Mouse (Mus musculus): ENCODE data around the gene Gatm. TPM values are rescaled to one million over a fixed set of nuclear protein-coding genes. Genes with fewer than 3 reads are reported as not detected.
A peak's percentile ranks its signal among the peaks of the same experiment; 100 is the strongest.

Gatm gene
- 10.4 and 12.2 TPM in 2 replicates for polyA plus RNA-seq (2014; fragmentation: Nextera tagmentation; extraction: Ambion mirVana)

DNA sequence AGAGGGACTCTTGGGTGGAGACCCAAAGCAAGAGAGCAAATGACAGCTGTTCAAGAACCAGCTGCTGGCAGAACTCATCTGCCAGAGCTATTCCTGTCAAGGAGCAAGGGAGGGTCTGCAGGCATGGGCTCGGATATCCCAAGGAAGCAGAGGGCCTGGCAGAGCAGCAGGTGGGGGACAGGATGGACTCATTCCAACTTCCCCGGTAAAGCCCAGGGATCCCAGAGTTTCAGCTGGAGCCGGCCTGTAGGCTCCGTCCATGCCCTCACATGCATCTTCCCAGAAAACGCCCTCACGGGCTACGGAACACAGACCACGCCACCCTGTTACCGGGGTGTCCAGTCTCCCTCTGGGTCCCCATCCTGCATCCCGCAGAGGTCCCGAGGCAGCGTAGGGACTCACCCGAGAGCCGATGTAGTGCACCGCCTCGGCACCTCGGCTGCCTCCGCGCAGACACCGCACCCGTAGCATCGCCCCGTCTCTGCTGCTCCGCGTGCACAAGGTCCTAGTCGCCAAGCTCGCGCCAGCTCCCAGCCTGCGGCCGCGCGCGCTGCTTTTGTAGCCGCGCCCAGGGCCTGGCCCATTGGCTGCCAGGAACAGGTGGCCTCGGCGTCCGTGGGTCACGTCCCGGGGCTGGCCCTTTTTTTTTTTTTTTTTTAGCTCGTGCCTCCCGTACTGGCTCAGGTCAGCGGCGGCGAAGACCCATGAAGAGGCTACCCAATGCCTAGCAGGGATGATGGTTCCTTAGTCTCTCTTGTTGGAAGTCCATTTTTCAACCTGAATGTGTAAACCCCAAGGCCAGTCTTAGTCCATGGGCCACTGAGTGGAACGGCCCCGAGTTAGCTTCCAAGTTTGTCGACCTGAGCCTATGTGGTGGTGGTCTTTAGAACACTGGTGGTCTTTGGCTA is at the start of gene Gatm:
Gene Gatm, minus strand, starts transcription at position 558 of the 908 bp plus-strand sequence.
- Histone ChIP-seq H3K4me1 (ENCODE audit: control insufficient read depth, insufficient read depth, low read length) (no peaks in the 10 kb centered on the region), H3K4me2 (ENCODE audit: low read depth, low read length) (peak within 1 kb of the TSS; percentile 95), H3K27ac (replicated peaks; ENCODE audit: low read depth, low read length) (no peak within 1 kb of the TSS), H3K36me3 (replicated peaks; ENCODE audit: control insufficient read depth, insufficient read depth, low read depth, low read length) (no peaks in the 10 kb centered on the region), H3K9me3 (replicated peaks; ENCODE audit: control insufficient read depth, low read length) (no peaks in the 10 kb centered on the region), H3K9ac (replicated peaks; ENCODE audit: low read length) (peak within 1 kb of the TSS; percentile 67), H3K4me3 (ENCODE audit: low read depth, low read length) (peak within 1 kb of the TSS; percentile 42), H3K27me3 (ENCODE audit: control insufficient read depth, insufficient read depth, low read length) (no peaks in the 10 kb centered on the region)
- ATAC-seq (replicated peaks; ENCODE audit: insufficient number of reproducible peaks, low FRiP score, low TSS enrichment, low read depth) = peak; percentile 97
- DNase-seq (ENCODE audit: low spot score) = peak; percentile 83
- WGBS = 3% methylated on average over 48 of the region's 48 CpGs

DNA sequence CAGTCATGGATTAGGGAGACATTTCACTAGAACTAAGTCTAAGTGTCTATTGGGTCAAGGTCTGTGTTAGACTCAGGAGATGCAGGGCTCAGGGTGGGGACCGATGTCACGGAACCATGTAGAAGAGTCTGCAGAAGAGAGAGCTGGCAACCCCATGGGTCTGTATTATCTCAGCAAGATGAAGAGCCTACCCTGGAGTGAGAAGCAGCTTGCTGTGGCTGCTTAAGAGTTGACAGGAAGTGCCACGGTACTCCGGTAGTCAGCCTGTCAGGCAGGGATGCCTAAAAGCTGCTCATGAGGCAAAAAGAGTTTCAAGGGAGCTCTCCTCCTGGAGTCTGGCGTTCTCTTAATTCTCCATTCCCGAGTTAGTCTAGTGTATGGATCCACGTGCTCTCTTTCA is 48.7 kb upstream of the Gatm start:
- Histone ChIP-seq H3K27me3 (ENCODE audit: control insufficient read depth, insufficient read depth, low read length) (no peaks in the 10 kb centered on the region), H3K9me3 (replicated peaks; ENCODE audit: control insufficient read depth, low read length) (no peaks in the 10 kb centered on the region), H3K36me3 (replicated peaks; ENCODE audit: control insufficient read depth, insufficient read depth, low read depth, low read length) (no peaks in the 10 kb centered on the region), H3K27ac (replicated peaks; ENCODE audit: low read depth, low read length) (no peak overlapping the region), H3K4me2 (ENCODE audit: low read depth, low read length) (no peak overlapping the region), H3K4me3 (ENCODE audit: low read depth, low read length) (no peak overlapping the region), H3K4me1 (ENCODE audit: control insufficient read depth, insufficient read depth, low read length) (no peaks in the 10 kb centered on the region), H3K9ac (replicated peaks; ENCODE audit: low read length) (no peak overlapping the region)
- ATAC-seq (replicated peaks; ENCODE audit: insufficient number of reproducible peaks, low FRiP score, low TSS enrichment, low read depth) = no peak
- 89% methylated on average over 7 of the region's 7 CpGs for WGBS
- DNase-seq (ENCODE audit: low spot score) = no peak

DNA sequence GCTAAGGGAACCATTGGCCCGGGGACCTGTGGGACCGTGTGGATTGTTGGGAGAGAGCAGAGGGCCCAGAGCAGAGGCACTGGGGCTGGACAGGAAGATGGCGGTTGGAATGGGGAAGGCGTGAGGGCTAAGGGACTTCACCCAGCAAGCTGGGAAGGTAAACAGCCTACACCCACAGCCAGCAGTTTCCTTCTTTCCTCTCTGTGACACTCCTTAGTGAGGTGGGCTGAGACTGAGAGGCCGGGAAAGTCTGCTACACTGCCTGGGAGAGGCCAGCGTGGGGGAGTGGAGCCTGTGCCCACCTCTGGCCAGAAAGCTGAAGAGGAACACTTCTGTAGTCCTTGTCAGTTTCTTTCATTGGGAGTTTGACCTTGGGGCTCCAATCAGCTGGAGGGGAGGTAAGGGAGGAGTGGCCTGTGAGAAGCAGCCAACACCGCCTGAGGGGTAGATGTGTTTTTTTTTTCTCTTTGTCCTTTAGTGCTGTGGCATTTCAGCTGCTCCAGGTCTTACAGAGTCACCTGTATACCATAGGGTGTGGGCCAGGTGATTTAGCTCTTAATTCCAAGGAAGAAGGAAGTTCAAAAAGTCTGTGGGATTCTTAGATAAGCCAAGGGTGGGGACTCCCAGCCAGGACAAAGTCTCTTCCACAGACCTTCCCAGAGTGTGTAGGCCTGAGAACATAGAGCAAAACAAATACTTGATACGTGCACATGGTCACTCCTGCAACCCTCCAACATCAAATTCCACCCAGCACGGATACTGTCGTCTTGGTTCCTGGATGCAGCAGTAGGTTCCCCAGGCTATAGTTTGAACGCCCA is 46.8 kb upstream of the Gatm start:
- Histone ChIP-seq H3K27me3 (ENCODE audit: control insufficient read depth, insufficient read depth, low read length) (no peaks in the 10 kb centered on the region), H3K36me3 (replicated peaks; ENCODE audit: control insufficient read depth, insufficient read depth, low read depth, low read length) (no peaks in the 10 kb centered on the region), H3K9ac (replicated peaks; ENCODE audit: low read length) (no peak overlapping the region), H3K9me3 (replicated peaks; ENCODE audit: control insufficient read depth, low read length) (no peaks in the 10 kb centered on the region), H3K4me2 (ENCODE audit: low read depth, low read length) (no peak overlapping the region), H3K4me3 (ENCODE audit: low read depth, low read length) (no peak overlapping the region), H3K27ac (replicated peaks; ENCODE audit: low read depth, low read length) (no peak overlapping the region), H3K4me1 (ENCODE audit: control insufficient read depth, insufficient read depth, low read length) (no peaks in the 10 kb centered on the region)
- ATAC-seq (replicated peaks; ENCODE audit: insufficient number of reproducible peaks, low FRiP score, low TSS enrichment, low read depth) (no peak), DNase-seq (ENCODE audit: low spot score) (no peak)
- 78% methylated on average over 11 of the region's 11 CpGs for WGBS

DNA sequence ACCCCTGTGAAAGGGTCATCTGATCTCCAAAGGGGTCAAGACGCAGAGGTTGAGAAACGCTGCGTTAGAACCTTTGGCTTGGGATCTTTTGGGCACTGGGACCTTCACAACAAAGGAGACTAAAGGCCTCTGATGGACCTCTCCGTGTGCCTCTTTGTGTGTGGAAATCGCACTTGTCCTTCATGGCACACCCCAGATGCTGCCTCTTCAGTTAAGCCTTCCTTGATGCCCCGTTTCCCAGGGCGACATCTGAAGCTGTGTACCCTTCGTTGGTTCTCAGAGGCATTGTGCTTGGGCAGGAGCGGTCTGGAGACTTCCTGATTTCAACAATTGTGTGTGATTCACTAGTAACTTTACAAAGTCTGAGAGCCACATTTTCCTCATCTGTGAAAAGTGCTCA is 45.7 kb upstream of the Gatm start:
- H3K9me3 ChIP-seq (replicated peaks; ENCODE audit: control insufficient read depth, low read length) = no peaks in the 10 kb centered on the region
- ATAC-seq (replicated peaks; ENCODE audit: insufficient number of reproducible peaks, low FRiP score, low TSS enrichment, low read depth) = no peak
- no peaks in the 10 kb centered on the region for H3K27me3 ChIP-seq (ENCODE audit: control insufficient read depth, insufficient read depth, low read length)
- H3K4me3 ChIP-seq (ENCODE audit: low read depth, low read length) = no peak overlapping the region
- H3K4me2 ChIP-seq (ENCODE audit: low read depth, low read length) = no peak overlapping the region
- H3K27ac ChIP-seq (replicated peaks; ENCODE audit: low read depth, low read length) = no peak overlapping the region
- no peaks in the 10 kb centered on the region for H3K36me3 ChIP-seq (replicated peaks; ENCODE audit: control insufficient read depth, insufficient read depth, low read depth, low read length)
- H3K4me1 ChIP-seq (ENCODE audit: control insufficient read depth, insufficient read depth, low read length) = no peaks in the 10 kb centered on the region
- no peak for DNase-seq (ENCODE audit: low spot score)
- WGBS = 81% methylated on average over 9 of the region's 9 CpGs
- H3K9ac ChIP-seq (replicated peaks; ENCODE audit: low read length) = no peak overlapping the region

DNA sequence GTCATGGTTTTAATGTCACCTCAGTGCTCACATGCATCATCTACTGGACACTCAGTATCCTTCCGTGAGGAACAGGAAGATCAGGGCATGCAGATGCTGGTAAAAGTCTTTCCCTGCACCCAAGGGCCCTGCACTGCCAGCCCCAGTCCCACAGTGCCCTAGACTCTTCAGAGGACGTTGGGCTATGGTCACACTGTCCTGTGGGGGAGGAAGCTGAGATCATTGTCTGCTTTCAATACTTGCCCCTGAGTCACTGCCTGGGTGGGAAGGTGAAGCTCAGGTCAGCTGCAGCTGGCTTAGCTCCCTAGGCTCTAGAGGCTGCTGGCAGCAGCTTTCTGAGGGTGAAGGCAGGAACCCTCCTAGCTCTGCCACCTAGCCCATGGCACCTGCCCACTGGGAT is 44.9 kb upstream of the Gatm start:
- ATAC-seq (replicated peaks; ENCODE audit: insufficient number of reproducible peaks, low FRiP score, low TSS enrichment, low read depth) (no peak), DNase-seq (ENCODE audit: low spot score) (no peak)
- Histone ChIP-seq H3K9ac (replicated peaks; ENCODE audit: low read length) (no peak overlapping the region), H3K27me3 (ENCODE audit: control insufficient read depth, insufficient read depth, low read length) (no peaks in the 10 kb centered on the region), H3K36me3 (replicated peaks; ENCODE audit: control insufficient read depth, insufficient read depth, low read depth, low read length) (no peaks in the 10 kb centered on the region), H3K4me2 (ENCODE audit: low read depth, low read length) (no peak overlapping the region), H3K4me3 (ENCODE audit: low read depth, low read length) (no peak overlapping the region), H3K9me3 (replicated peaks; ENCODE audit: control insufficient read depth, low read length) (no peaks in the 10 kb centered on the region), H3K27ac (replicated peaks; ENCODE audit: low read depth, low read length) (no peak overlapping the region), H3K4me1 (ENCODE audit: control insufficient read depth, insufficient read depth, low read length) (no peaks in the 10 kb centered on the region)
- WGBS = 59% methylated on average over 2 of the region's 2 CpGs

DNA sequence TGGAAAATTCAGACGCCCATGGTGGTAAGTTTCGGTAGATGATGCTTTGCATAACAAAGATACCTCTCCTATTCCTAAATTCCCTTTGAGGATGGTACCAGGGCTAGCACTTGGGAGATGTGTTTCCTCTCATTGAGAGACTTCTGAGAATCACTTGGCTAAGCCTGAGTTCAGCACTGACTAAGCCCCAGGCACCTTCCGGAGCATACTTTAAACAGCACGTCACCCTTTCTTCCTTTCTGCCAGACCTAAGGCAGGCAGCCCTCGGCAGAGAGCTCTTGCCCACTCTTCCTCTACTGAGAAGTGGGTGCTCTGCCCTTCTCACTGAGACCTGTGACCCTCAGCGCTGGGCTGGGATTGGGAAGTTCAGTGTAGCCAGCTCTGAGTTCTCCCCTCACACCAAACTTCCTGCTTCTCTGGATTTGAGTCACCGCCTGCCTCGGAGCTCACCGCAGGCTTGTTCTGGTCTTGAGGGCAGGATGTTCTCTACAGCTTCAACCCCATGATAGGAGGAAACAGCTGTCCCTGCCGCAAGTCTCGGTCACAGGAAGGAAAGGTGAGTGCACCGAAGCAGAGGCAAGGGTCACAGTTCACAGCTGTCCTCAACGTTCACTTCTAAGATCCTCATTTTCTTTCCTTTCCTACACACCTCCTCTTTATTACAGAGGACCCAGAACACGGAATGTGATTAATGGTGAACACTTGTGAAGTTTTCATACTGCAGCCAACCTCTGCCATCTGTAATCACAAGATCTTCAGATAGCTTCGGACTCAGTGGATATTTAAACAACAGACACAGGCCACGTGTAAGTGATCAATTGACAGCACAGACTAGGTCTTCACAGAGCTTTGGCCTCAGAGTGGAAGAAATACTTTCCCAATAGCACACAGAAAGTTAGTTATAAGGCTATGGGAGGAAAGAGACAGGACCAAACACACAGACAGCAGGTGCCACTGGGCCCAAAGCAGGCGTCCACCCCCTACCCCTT is 41.3 kb upstream of the Gatm start:
- WGBS = 63% methylated on average over 17 of the region's 17 CpGs

DNA sequence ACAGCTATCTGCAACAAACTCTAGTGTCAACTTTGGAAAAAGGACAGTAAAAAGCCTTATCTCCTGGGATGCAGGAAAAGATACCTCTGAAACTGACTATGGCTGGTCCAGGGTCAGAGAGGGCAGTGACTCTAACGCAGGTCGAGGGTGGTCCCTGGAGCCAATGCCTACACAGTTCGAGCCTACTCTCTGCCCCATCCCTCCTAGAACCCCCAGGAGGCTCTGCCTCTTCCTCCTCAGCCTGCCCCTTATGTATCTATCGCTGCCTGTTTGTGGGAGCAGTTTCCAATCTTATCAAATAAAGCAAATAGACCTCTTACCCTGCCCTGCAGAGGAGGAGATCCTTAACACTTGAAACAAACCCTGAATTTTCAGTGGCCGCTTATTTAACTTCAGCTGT is 27.6 kb upstream of the Gatm start:
- DNase-seq (ENCODE audit: low spot score) (no peak), ATAC-seq (replicated peaks; ENCODE audit: insufficient number of reproducible peaks, low FRiP score, low TSS enrichment, low read depth) (no peak)

More for the DNA sequence above, 41.3 kb upstream of the Gatm start:
- DNase-seq (ENCODE audit: low spot score) = no peak
- no peak overlapping the region for H3K4me3 ChIP-seq (ENCODE audit: low read depth, low read length)
- H3K9ac ChIP-seq (replicated peaks; ENCODE audit: low read length) = no peak overlapping the region
- no peaks in the 10 kb centered on the region for H3K4me1 ChIP-seq (ENCODE audit: control insufficient read depth, insufficient read depth, low read length)
- no peak overlapping the region for H3K27ac ChIP-seq (replicated peaks; ENCODE audit: low read depth, low read length)
- no peaks in the 10 kb centered on the region for H3K27me3 ChIP-seq (ENCODE audit: control insufficient read depth, insufficient read depth, low read length)
- no peak for ATAC-seq (replicated peaks; ENCODE audit: insufficient number of reproducible peaks, low FRiP score, low TSS enrichment, low read depth)
- no peaks in the 10 kb centered on the region for H3K36me3 ChIP-seq (replicated peaks; ENCODE audit: control insufficient read depth, insufficient read depth, low read depth, low read length)
- H3K4me2 ChIP-seq (ENCODE audit: low read depth, low read length) = no peak overlapping the region
- no peaks in the 10 kb centered on the region for H3K9me3 ChIP-seq (replicated peaks; ENCODE audit: control insufficient read depth, low read length)

More for the DNA sequence above, 27.6 kb upstream of the Gatm start:
- 40% methylated on average over 5 of the region's 5 CpGs for WGBS
- H3K36me3 ChIP-seq (replicated peaks; ENCODE audit: control insufficient read depth, insufficient read depth, low read depth, low read length) = no peaks in the 10 kb centered on the region; the same call in 1 of the 2 replicates
- H3K9me3 ChIP-seq (replicated peaks; ENCODE audit: control insufficient read depth, low read length) = no peaks in the 10 kb centered on the region
- H3K4me2 ChIP-seq (ENCODE audit: low read depth, low read length) = no peak overlapping the region
- H3K27ac ChIP-seq (replicated peaks; ENCODE audit: low read depth, low read length) = no peak overlapping the region
- H3K27me3 ChIP-seq (ENCODE audit: control insufficient read depth, insufficient read depth, low read length) = peaks cover 3% of the 10 kb centered on the region; the same call in 1 of the 2 replicates
- no peak overlapping the region for H3K4me3 ChIP-seq (ENCODE audit: low read depth, low read length)
- no peak overlapping the region for H3K9ac ChIP-seq (replicated peaks; ENCODE audit: low read length)
- no peaks in the 10 kb centered on the region for H3K4me1 ChIP-seq (ENCODE audit: control insufficient read depth, insufficient read depth, low read length)
